Mouse (Mus musculus) neural tube, embryonic 13.5 days (tissue): ENCODE measurements at regions not wholly inside any gene's neighbourhood (a gene's known extent, or its start where the extent isn't known, plus 50 kb on each side); places are given as distances from the start of the nearest gene placed in this dataset.

Source experiments
- ATAC-seq: fragments of 200-750 bp; cut with Nextera tagmentation; 2 replicates; pipeline ENCODE4 v1.8.0; 2017; ENCODE audit warnings: low read depth, mild to moderate bottlenecking, moderate TSS enrichment, moderate library complexity
- H3K27ac ChIP-seq: fragments of 300-500 bp; sonication (generic); replicated peaks from 2 replicates; pipeline ENCODE4 v1.5.1; 2015; ENCODE audit warnings: moderate library complexity, mild to moderate bottlenecking, inconsistent platforms
- H3K27me3 ChIP-seq: fragments of 300-500 bp; sonication (generic); 2 replicates; pipeline ENCODE4 v1.6.1; 2015; ENCODE audit warnings: mild to moderate bottlenecking, inconsistent platforms
- H3K36me3 ChIP-seq: fragments of 300-500 bp; sonication (generic); 2 replicates; pipeline ENCODE4 v1.6.1; 2015; ENCODE audit warnings: mild to moderate bottlenecking, inconsistent platforms
- H3K4me1 ChIP-seq: fragments of 300-500 bp; sonication (generic); replicated peaks from 2 replicates; pipeline ENCODE4 v1.6.1; 2015; ENCODE audit warnings: inconsistent platforms
- H3K4me2 ChIP-seq: fragments of 300-500 bp; sonication (generic); 2 replicates; pipeline ENCODE4 v1.6.1; 2015; ENCODE audit warnings: inconsistent platforms, mild to moderate bottlenecking, moderate library complexity
- H3K4me3 ChIP-seq: fragments of 300-500 bp; sonication (generic); 2 replicates; pipeline ENCODE4 v1.5.1; 2015; ENCODE audit warnings: mild to moderate bottlenecking, inconsistent platforms
- H3K9ac ChIP-seq: fragments of 300-500 bp; sonication (generic); 2 replicates; pipeline ENCODE4 v1.6.1; 2015; ENCODE audit warnings: moderate library complexity, mild to moderate bottlenecking, inconsistent platforms
- H3K9me3 ChIP-seq: fragments of 300-500 bp; sonication (generic); 2 replicates; pipeline ENCODE4 v1.6.1; 2016; ENCODE audit warnings: inconsistent platforms
- WGBS: fragments of 180-500 bp; shearing (Covaris S2); methylation state at CpG from one replicate; pipeline ENCODE4 v1.1.7; 2015; 5-methylcytosine and 5-hydroxymethylcytosine counted together

DNA sequence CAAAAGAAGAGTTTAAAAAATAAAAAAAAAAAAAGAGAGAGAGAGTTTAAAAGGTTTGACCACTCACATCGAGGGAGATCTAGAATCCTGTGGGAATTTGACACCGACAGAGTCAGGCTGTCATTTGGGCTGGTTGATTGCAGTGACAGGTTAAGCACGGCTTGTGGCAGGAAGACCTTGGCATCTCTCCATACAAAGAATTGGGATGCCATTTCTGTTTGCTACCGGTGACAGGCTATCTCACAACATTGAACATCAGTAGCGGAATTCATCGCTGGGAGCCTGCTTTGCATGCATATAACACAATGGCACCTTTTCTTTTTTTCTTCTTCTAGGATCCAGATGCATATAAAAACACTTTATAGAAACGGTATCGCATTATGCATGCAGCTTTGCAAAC is 53.7 kb upstream of the Gm26657 start:
- Histone ChIP-seq H3K27ac (no peak overlapping the region), H3K27me3 (no peaks in the 10 kb centered on the region), H3K4me1 (peaks cover 5% of the 10 kb centered on the region; the same call in 1 of the 2 replicates), H3K36me3 (no peaks in the 10 kb centered on the region), H3K9me3 (no peaks in the 10 kb centered on the region), H3K4me2 (no peak overlapping the region), H3K4me3 (no peak overlapping the region), H3K9ac (no peak overlapping the region)
- WGBS: 62% methylated on average over 8 of the region's 8 CpGs
- ATAC-seq: no peak

- WGBS: 57% methylated on average over 8 of the region's 8 CpGs
- no peaks in the 10 kb centered on the region for H3K9me3 ChIP-seq
- peaks cover 5% of the 10 kb centered on the region; the same call in 1 of the 2 replicates for H3K4me1 ChIP-seq
- 0 out of 2 replicates have a peak overlapping the region, but pooled peaks have one; percentile 26 for H3K9ac ChIP-seq
- peak overlapping the region; percentile 38 for H3K4me2 ChIP-seq
- no peaks in the 10 kb centered on the region for H3K27me3 ChIP-seq
- no peak overlapping the region for H3K4me3 ChIP-seq
- H3K27ac ChIP-seq: no peak overlapping the region
- ATAC-seq: 0 out of 2 replicates have a peak, but pooled peaks have one; percentile 23
- no peaks in the 10 kb centered on the region for H3K36me3 ChIP-seq
These were observed 54.2 kb upstream of the Gm26657 start for GRCm38 (mm10) chr4:56685696-56686095.

GRCm38 (mm10) chr4:56685123-56685522 is 54.7 kb upstream of the Gm26657 start:
- 6% methylated on average over 9 of the region's 9 CpGs for WGBS

DNA sequence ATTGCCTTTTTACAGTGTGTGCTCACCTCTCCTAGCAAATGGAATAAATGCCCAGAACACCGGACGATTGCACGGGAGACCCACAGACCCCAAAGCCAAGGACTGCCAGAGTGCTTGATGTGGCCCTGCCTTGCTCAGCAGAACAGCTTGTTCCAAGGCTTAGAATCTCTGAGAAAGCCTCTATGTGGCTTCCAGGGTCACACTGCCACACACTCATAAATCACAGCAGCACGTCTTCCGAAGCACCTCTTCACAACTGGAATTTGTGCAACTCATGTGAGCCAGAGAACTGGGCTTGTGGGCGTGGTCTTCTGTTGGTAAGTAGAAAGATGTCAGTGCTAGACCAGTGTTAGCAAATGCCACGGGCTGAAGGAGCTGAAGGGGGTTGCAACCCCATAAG is 55.8 kb upstream of the Gm26657 start:
- H3K4me2 ChIP-seq: no peak overlapping the region
- no peak overlapping the region for H3K27ac ChIP-seq
- H3K36me3 ChIP-seq: no peaks in the 10 kb centered on the region
- WGBS: 72% methylated on average over 7 of the region's 7 CpGs
- H3K9me3 ChIP-seq: no peaks in the 10 kb centered on the region
- no peak overlapping the region for H3K9ac ChIP-seq
- no peak overlapping the region for H3K4me3 ChIP-seq
- H3K27me3 ChIP-seq: no peaks in the 10 kb centered on the region
- ATAC-seq: no peak
- H3K4me1 ChIP-seq: peaks cover 5% of the 10 kb centered on the region; the same call in 1 of the 2 replicates

More at GRCm38 (mm10) chr4:56685123-56685522, 54.7 kb upstream of the Gm26657 start:
- Histone ChIP-seq H3K4me2 (peak overlapping the region; percentile 38), H3K27ac (no peak overlapping the region), H3K36me3 (no peaks in the 10 kb centered on the region), H3K4me1 (peaks cover 5% of the 10 kb centered on the region; the same call in 1 of the 2 replicates), H3K9me3 (no peaks in the 10 kb centered on the region), H3K27me3 (no peaks in the 10 kb centered on the region), H3K4me3 (no peak overlapping the region), H3K9ac (no peak overlapping the region)
- ATAC-seq: peak; percentile 79

- no peak for ATAC-seq
- no peak overlapping the region for H3K27ac ChIP-seq
- H3K4me3 ChIP-seq: no peak overlapping the region
- H3K9ac ChIP-seq: no peak overlapping the region
- H3K27me3 ChIP-seq: no peaks in the 10 kb centered on the region
- WGBS: 60% methylated on average over 8 of the region's 8 CpGs
- H3K9me3 ChIP-seq: no peaks in the 10 kb centered on the region
- H3K4me2 ChIP-seq: no peak overlapping the region
- peaks cover 5% of the 10 kb centered on the region; the same call in 1 of the 2 replicates for H3K4me1 ChIP-seq
- H3K36me3 ChIP-seq: no peaks in the 10 kb centered on the region
These were observed 58.7 kb upstream of the Gm26657 start for GRCm38 (mm10) chr4:56681121-56681520.

DNA sequence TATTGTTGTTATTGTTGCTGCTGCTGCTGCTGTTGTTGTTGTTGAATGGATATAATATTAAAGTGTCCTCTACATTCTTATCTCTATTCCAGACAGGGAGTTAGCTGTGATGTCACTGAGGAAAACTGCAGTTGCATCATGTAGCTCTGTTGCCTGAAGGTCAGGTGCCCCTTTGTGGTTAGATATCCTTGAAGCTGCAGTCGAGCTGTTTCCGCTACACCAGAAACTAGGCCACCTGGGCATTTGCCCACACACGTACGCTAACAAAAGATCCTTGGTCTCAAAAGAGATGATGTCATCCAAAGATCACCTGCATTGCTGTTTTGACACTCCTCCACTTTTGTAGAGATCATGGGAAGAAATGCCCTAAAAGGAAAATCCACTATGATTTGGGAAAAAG is 66.0 kb upstream of the Gm26657 start:
- Histone ChIP-seq H3K4me3 (no peak overlapping the region), H3K36me3 (no peaks in the 10 kb centered on the region), H3K27me3 (no peaks in the 10 kb centered on the region), H3K9me3 (peaks cover 8% of the 10 kb centered on the region; the same call in 1 of the 2 replicates), H3K27ac (no peak overlapping the region), H3K4me2 (no peak overlapping the region), H3K4me1 (no peaks in the 10 kb centered on the region), H3K9ac (no peak overlapping the region)
- no peak for ATAC-seq
- WGBS: 94% methylated on average over 4 of the region's 4 CpGs

DNA sequence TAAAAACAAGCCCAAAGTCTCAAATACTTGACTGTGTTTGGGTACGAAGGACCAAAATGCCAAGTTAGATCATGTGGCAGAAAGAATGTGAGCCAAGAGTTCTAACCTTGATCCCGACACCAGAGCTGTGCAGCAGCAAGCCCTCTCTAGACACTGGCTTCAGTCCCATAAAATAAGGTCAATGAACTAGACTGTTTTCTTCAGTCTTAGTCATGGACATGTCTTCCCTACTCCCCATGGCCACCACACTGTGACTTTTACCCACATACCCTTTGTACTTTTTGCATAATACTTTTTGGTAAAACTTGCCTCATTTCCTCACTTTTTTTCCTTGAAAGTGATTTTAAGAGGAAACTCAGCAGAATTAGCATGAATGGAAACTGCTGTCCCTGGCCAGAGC is 74.9 kb upstream of the Gm26657 start:
- Histone ChIP-seq H3K4me2 (no peak overlapping the region), H3K4me1 (no peaks in the 10 kb centered on the region), H3K9me3 (no peaks in the 10 kb centered on the region), H3K27ac (no peak overlapping the region), H3K4me3 (no peak overlapping the region), H3K9ac (no peak overlapping the region), H3K36me3 (no peaks in the 10 kb centered on the region), H3K27me3 (no peaks in the 10 kb centered on the region)
- no peak for ATAC-seq
- 91% methylated on average over 2 of the region's 2 CpGs for WGBS

GRCm38 (mm10) chr4:56661816-56662215 is 78.1 kb upstream of the Gm26657 start:
- Histone ChIP-seq H3K9ac (no peak overlapping the region), H3K9me3 (no peaks in the 10 kb centered on the region), H3K27ac (no peak overlapping the region), H3K36me3 (no peaks in the 10 kb centered on the region), H3K27me3 (no peaks in the 10 kb centered on the region), H3K4me1 (no peaks in the 10 kb centered on the region), H3K4me3 (no peak overlapping the region), H3K4me2 (no peak overlapping the region)
- ATAC-seq: no peak
- WGBS: 74% methylated on average over 5 of the region's 5 CpGs

DNA sequence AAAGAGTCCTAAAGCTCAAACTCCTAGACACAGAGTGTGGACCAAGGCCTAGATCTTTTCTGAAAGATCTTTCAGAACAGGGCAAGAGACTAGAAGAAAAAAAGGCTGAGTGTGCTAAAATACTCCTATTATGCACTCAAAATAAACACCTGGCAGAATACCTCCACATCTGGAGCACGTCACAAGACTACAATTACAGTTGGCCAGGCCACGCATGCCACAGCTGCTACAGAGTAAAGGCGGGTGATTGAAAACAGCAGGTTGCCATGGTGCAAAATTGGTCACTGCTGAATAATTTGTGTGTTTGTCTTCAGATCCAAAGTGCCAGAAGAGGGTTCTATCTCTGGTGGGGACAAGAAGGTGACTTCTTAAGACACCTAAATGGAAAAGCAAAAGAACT is 82.8 kb upstream of the Gm26657 start:
- 80% methylated on average over 3 of the region's 3 CpGs for WGBS
- no peak overlapping the region for H3K9ac ChIP-seq
- H3K4me2 ChIP-seq: no peak overlapping the region
- no peak overlapping the region for H3K27ac ChIP-seq
- H3K9me3 ChIP-seq: no peaks in the 10 kb centered on the region
- no peaks in the 10 kb centered on the region for H3K36me3 ChIP-seq
- no peak overlapping the region for H3K4me3 ChIP-seq
- H3K4me1 ChIP-seq: peaks cover 6% of the 10 kb centered on the region; the same call in 1 of the 2 replicates
- no peaks in the 10 kb centered on the region for H3K27me3 ChIP-seq
- no peak for ATAC-seq

DNA sequence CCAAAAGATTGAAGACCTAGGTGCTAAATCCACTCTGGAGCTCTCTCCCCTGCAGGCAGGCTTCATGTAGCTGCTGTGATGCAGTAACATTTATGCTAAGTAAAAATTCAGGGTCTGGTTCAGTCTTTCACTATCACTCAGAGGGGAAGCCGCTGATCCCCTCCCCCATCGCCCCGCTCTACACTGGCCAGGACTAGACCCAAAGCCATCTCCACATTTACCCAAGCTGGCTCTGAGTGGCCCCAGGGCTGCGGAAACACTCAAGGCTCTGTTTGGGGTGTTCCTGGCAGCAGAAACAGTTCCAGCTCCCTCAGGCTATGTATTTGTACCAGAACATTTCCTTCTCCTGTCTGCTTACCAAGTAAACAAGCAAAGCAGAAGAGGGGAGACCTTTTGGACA is 85.5 kb upstream of the Gm26657 start:
- no peak overlapping the region for H3K4me2 ChIP-seq
- no peak overlapping the region for H3K27ac ChIP-seq
- 74% methylated on average over 4 of the region's 4 CpGs for WGBS
- no peaks in the 10 kb centered on the region for H3K9me3 ChIP-seq
- no peak for ATAC-seq
- no peak overlapping the region for H3K4me3 ChIP-seq
- H3K4me1 ChIP-seq: peaks cover 6% of the 10 kb centered on the region; the same call in 1 of the 2 replicates
- no peaks in the 10 kb centered on the region for H3K36me3 ChIP-seq
- no peak overlapping the region for H3K9ac ChIP-seq
- H3K27me3 ChIP-seq: no peaks in the 10 kb centered on the region

- ATAC-seq: no peak
- Histone ChIP-seq H3K4me1 (peaks cover 6% of the 10 kb centered on the region; the same call in 1 of the 2 replicates), H3K36me3 (no peaks in the 10 kb centered on the region), H3K4me3 (no peak overlapping the region), H3K9me3 (no peaks in the 10 kb centered on the region), H3K27ac (no peak overlapping the region), H3K27me3 (no peaks in the 10 kb centered on the region), H3K4me2 (no peak overlapping the region), H3K9ac (no peak overlapping the region)
- 85% methylated on average over 5 of the region's 5 CpGs for WGBS
These were observed 87.1 kb upstream of the Gm26657 start for GRCm38 (mm10) chr4:56652819-56653218.

- Histone ChIP-seq H3K27ac (no peak overlapping the region), H3K4me2 (no peak overlapping the region), H3K4me1 (peaks cover 8% of the 10 kb centered on the region), H3K4me3 (no peak overlapping the region), H3K9ac (no peak overlapping the region), H3K36me3 (no peaks in the 10 kb centered on the region), H3K9me3 (no peaks in the 10 kb centered on the region), H3K27me3 (no peaks in the 10 kb centered on the region)
- no peak for ATAC-seq
- WGBS: 19% methylated on average over 1 of the region's 1 CpGs
These were observed 90.1 kb upstream of the Gm26657 start for GRCm38 (mm10) chr4:56649731-56650130.
